Mouse (Mus musculus) stomach, embryonic 14.5 days (tissue): Measurements from ENCODE around the gene Vmn2r29. TPM values are rescaled to one million over a fixed set of nuclear protein-coding genes. Genes with fewer than 3 reads are reported as not detected.

Experiments
- ATAC-seq: fragments of 200-750 bp; cut with Nextera tagmentation; 2 replicates; pipeline ENCODE4 v1.8.0; 2017; ENCODE audit warnings: low read depth, moderate TSS enrichment; ENCODE audit not compliant: insufficient number of reproducible peaks, insufficient read depth, low FRiP score
- H3K27ac ChIP-seq: fragments of 300-500 bp; sonication (generic); 2 replicates; pipeline ENCODE4 v1.5.1; 2014; ENCODE audit warnings: mild to moderate bottlenecking, low read length, moderate library complexity, mixed read lengths
- H3K27me3 ChIP-seq: fragments of 300-500 bp; sonication (generic); 2 replicates; pipeline ENCODE4 v1.6.1; 2014; ENCODE audit warnings: low read length, control low read depth, mixed read lengths; ENCODE audit not compliant: control insufficient read depth, insufficient read depth
- H3K36me3 ChIP-seq: fragments of 300-500 bp; sonication (generic); 2 replicates; pipeline ENCODE4 v1.6.1; 2014; ENCODE audit warnings: mild to moderate bottlenecking, control low read depth, low read length, moderate library complexity, mixed read lengths; ENCODE audit not compliant: control insufficient read depth, insufficient read depth
- H3K4me1 ChIP-seq: fragments of 300-500 bp; sonication (generic); 2 replicates; pipeline ENCODE4 v1.6.1; 2014; ENCODE audit warnings: low read length, control low read depth, mixed read lengths; ENCODE audit not compliant: control insufficient read depth, insufficient read depth
- H3K4me2 ChIP-seq: fragments of 300-500 bp; sonication (generic); replicated peaks from 2 replicates; pipeline ENCODE4 v1.6.1; 2014; ENCODE audit warnings: low read depth, low read length, control low read depth
- H3K4me3 ChIP-seq: fragments of 300-500 bp; sonication (generic); 2 replicates; pipeline ENCODE4 v1.5.1; 2014; ENCODE audit warnings: low read depth, low read length, control low read depth
- H3K9ac ChIP-seq: fragments of 300-500 bp; sonication (generic); replicated peaks from 2 replicates; pipeline ENCODE4 v1.6.1; 2014; ENCODE audit warnings: low read depth, mild to moderate bottlenecking, control low read depth, low read length, moderate library complexity, mixed read lengths
- H3K9me3 ChIP-seq: fragments of 300-500 bp; sonication (generic); 2 replicates; pipeline ENCODE4 v1.6.1; 2016; ENCODE audit warnings: low read depth, low read length, control low read depth; ENCODE audit not compliant: control insufficient read depth
- WGBS: fragments of 180-500 bp; shearing (Covaris S2); extraction: QIAGEN DNeasy Blood & Tissue Kit; methylation state at CpG from one replicate; pipeline ENCODE4 v1.1.7; 2014; 5-methylcytosine and 5-hydroxymethylcytosine counted together
- polyA plus RNA-seq: library from polyadenylated mRNA; unstranded; fragments of >200 nt; fragmentation: Nextera tagmentation; extraction: Ambion mirVana; gene quantifications from 2 replicates; pipeline ENCODE4 v1.2.1, GENCODE M21; 2014

Vmn2r29 gene
- polyA plus RNA-seq, 1 experiment from 2014 or later, result 0.48 TPM

GRCm38 (mm10) chr7:7187417-7188190 is 59.5 kb downstream of the Vmn2r29 start:
- H3K9ac ChIP-seq, result no peak overlapping the region
- ATAC-seq, result peak; percentile 51; the same call in 1 of the 2 replicates
- WGBS, result 19% methylated on average over 13 of the region's 13 CpGs

GRCm38 (mm10) chr7:7185897-7186296 is 61.2 kb downstream of the Vmn2r29 start:
- Histone ChIP-seq H3K4me3 (no peak overlapping the region), H3K4me1 (no peaks in the 10 kb centered on the region), H3K9ac (no peak overlapping the region), H3K9me3 (no peaks in the 10 kb centered on the region), H3K27me3 (no peaks in the 10 kb centered on the region), H3K27ac (no peak overlapping the region), H3K4me2 (no peak overlapping the region), H3K36me3 (peaks cover 20% of the 10 kb centered on the region; the same call in 1 of the 2 replicates)
- 93% methylated on average over 1 of the region's 1 CpGs for WGBS
- no peak for ATAC-seq

More at GRCm38 (mm10) chr7:7187417-7188190, 59.5 kb downstream of the Vmn2r29 start:
- Histone ChIP-seq H3K4me1 (no peaks in the 10 kb centered on the region), H3K4me3 (peak overlapping the region; percentile 42), H3K4me2 (peak overlapping the region; percentile 43), H3K27ac (no peak overlapping the region), H3K36me3 (peaks cover 5% of the 10 kb centered on the region; the same call in 1 of the 2 replicates), H3K27me3 (no peaks in the 10 kb centered on the region), H3K9me3 (no peaks in the 10 kb centered on the region)

Other genes with a start within 250 kb of the Vmn2r29 start
- 14.7 and 16.2 TPM in 2 replicates for gene Zfp954, start 125.8 kb downstream of the Vmn2r29 start, polyA plus RNA-seq
- gene Zfp773, start 110.6 kb downstream of the Vmn2r29 start, polyA plus RNA-seq, result 1.8 and 2.6 TPM in 2 replicates
- gene Zfp418, start 76.0 kb downstream of the Vmn2r29 start, polyA plus RNA-seq, result 3.7 and 4.8 TPM in 2 replicates
- 7.0 and 7.8 TPM in 2 replicates for gene Zfp772, start 37.3 kb downstream of the Vmn2r29 start, polyA plus RNA-seq
- gene Gm45844, start 31.0 kb upstream of the Vmn2r29 start, polyA plus RNA-seq, result 3.3 and 4.0 TPM in 2 replicates
- 47.8 and 51.4 TPM in 2 replicates for gene Clcn4, start 53.5 kb upstream of the Vmn2r29 start, polyA plus RNA-seq
- not detected in 2 replicates for gene Vmn2r30, start 90.3 kb upstream of the Vmn2r29 start, polyA plus RNA-seq
- gene Gm45783, start 127.2 kb upstream of the Vmn2r29 start, polyA plus RNA-seq, result not detected in 2 replicates
- not detected in 2 replicates for gene Vmn2r31, start 152.4 kb upstream of the Vmn2r29 start, polyA plus RNA-seq
- not detected in 2 replicates for gene Vmn2r32, start 232.7 kb upstream of the Vmn2r29 start, polyA plus RNA-seq